Mouse (Mus musculus): ENCODE results near the gene Zfp58. TPM values are rescaled to one million over a fixed set of nuclear protein-coding genes. Genes with fewer than 3 reads are reported as not detected.

The Zfp58 gene
- polyA plus RNA-seq (2015; fragmentation: Nextera tagmentation; extraction: Ambion mirVana) = 9.8 and 10.5 TPM in 2 replicates

DNA sequence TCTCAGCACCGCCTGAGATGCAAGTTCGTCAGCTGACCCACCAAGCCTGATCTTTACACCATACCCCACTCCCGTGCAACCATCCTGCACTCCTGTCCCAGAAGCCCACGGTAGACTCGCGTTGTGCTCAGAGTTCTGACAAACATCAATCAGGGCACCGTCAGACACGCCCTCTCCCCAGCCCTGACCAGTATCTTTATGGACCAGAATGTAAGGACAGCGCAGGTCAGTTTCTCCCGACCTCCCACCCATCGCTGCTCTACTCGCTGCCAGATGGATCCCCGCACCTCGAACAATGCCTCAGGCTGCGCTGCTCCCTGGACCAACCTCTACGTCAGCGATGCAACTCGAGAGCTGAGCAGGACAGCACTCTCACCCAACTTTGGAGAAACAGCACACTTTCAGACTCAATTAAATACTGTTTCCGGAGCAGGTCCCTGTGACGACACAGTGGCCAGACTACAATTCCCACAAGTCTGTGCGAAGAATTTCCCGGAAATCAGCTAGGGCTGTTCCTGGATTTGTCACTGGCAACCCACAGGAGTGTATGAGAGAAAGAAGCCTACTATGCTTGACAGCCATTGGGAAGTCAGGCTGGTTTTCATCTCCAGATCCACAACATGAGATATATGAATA, at the start of gene Zfp58:
Gene Zfp58 (minus strand): TSS at position 472 of the 636 bp plus-strand sequence.
- Histone ChIP-seq H3K4me2 (ENCODE audit: low read length) (peak within 1 kb of the TSS; percentile 83), H3K27ac (ENCODE audit: low read depth, low read length) (0 out of 2 replicates have a peak within 1 kb of the TSS, but pooled peaks have one; percentile 23), H3K27me3 (replicated peaks; ENCODE audit: control insufficient read depth, insufficient read depth, low read length) (no peaks in the 10 kb centered on the region), H3K36me3 (ENCODE audit: control insufficient read depth, insufficient read depth, low read length) (peaks cover 2% of the 10 kb centered on the region; the same call in 1 of the 2 replicates), H3K4me1 (ENCODE audit: control insufficient read depth, insufficient read depth, low read depth, low read length) (peaks cover 8% of the 10 kb centered on the region), H3K9ac (ENCODE audit: low read depth, low read length) (peak within 1 kb of the TSS; percentile 68), H3K9me3 (ENCODE audit: control insufficient read depth, low read length) (peaks cover under 1% of the 10 kb centered on the region; the same call in 1 of the 2 replicates), H3K4me3 (ENCODE audit: low read length) (peak within 1 kb of the TSS; percentile 58)
- peak; percentile 99 for ATAC-seq
- WGBS = under 1% methylated on average over 22 of the region's 22 CpGs

DNA sequence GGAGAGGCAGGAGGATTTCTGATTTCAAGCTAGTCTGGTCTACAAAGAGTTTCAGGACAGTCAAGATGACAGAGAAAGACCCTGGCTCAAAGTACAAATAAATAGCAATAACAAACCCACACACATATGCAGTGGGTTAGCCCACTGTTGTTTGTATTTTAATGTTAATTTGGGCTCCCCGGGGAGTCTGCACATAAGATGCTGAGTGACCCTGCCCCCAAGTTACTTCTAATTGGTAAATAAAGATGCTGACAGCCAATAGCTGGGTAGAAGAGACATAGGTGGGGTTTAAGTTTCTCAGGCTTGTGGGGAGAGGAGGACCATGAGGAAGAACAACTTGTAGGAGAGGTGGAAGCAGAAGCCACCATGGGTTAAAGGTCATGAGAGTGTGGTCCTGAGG, 45.6 kb upstream of the Zfp58 start:
- Histone ChIP-seq H3K9ac (ENCODE audit: low read depth, low read length) (no peak overlapping the region), H3K4me1 (ENCODE audit: control insufficient read depth, insufficient read depth, low read depth, low read length) (no peaks in the 10 kb centered on the region; the same call in 1 of the 2 replicates)

GRCm38 (mm10) chr13:67527049-67527730, 26.8 kb upstream of the Zfp58 start:
- H3K27me3 ChIP-seq (replicated peaks; ENCODE audit: control insufficient read depth, insufficient read depth, low read length) = no peaks in the 10 kb centered on the region
- ATAC-seq = no peak
- WGBS = 80% methylated on average over 3 of the region's 3 CpGs

More for the DNA sequence above, 45.6 kb upstream of the Zfp58 start:
- Histone ChIP-seq H3K27ac (ENCODE audit: low read depth, low read length) (no peak overlapping the region), H3K9me3 (ENCODE audit: control insufficient read depth, low read length) (no peaks in the 10 kb centered on the region), H3K4me3 (ENCODE audit: low read length) (no peak overlapping the region), H3K4me2 (ENCODE audit: low read length) (no peak overlapping the region), H3K27me3 (replicated peaks; ENCODE audit: control insufficient read depth, insufficient read depth, low read length) (no peaks in the 10 kb centered on the region), H3K36me3 (ENCODE audit: control insufficient read depth, insufficient read depth, low read length) (peaks cover 30% of the 10 kb centered on the region)
- no peak for ATAC-seq
- 79% methylated on average over 1 of the region's 1 CpGs for WGBS

GRCm38 (mm10) chr13:67525753-67526410, 25.5 kb upstream of the Zfp58 start, which contains the start of the genes Gm26965 and Zfp87:
Gm26965 (minus strand) TSS chr13:67526151.
Zfp87 (minus strand) TSS chr13:67526177.
- peak; percentile 99 for ATAC-seq
- Histone ChIP-seq H3K9ac (ENCODE audit: low read depth, low read length) (peak within 1 kb of the TSS; percentile 83), H3K27me3 (replicated peaks; ENCODE audit: control insufficient read depth, insufficient read depth, low read length) (no peaks in the 10 kb centered on the region), H3K9me3 (ENCODE audit: control insufficient read depth, low read length) (no peaks in the 10 kb centered on the region), H3K36me3 (ENCODE audit: control insufficient read depth, insufficient read depth, low read length) (peaks cover under 1% of the 10 kb centered on the region; the same call in 1 of the 2 replicates), H3K4me2 (ENCODE audit: low read length) (peak within 1 kb of the TSS; percentile 85), H3K4me1 (ENCODE audit: control insufficient read depth, insufficient read depth, low read depth, low read length) (peaks cover 16% of the 10 kb centered on the region), H3K4me3 (ENCODE audit: low read length) (peak within 1 kb of the TSS; percentile 86), H3K27ac (ENCODE audit: low read depth, low read length) (peak within 1 kb of the TSS; percentile 80)
- WGBS = under 1% methylated on average over 27 of the region's 27 CpGs

More at GRCm38 (mm10) chr13:67527049-67527730, 26.8 kb upstream of the Zfp58 start:
- H3K4me3 ChIP-seq (ENCODE audit: low read length) = no peak overlapping the region
- H3K9ac ChIP-seq (ENCODE audit: low read depth, low read length) = no peak overlapping the region
- H3K4me2 ChIP-seq (ENCODE audit: low read length) = no peak overlapping the region
- peaks cover 16% of the 10 kb centered on the region for H3K4me1 ChIP-seq (ENCODE audit: control insufficient read depth, insufficient read depth, low read depth, low read length)
- H3K27ac ChIP-seq (ENCODE audit: low read depth, low read length) = no peak overlapping the region
- H3K36me3 ChIP-seq (ENCODE audit: control insufficient read depth, insufficient read depth, low read length) = no peaks in the 10 kb centered on the region
- no peaks in the 10 kb centered on the region; the same call in 1 of the 2 replicates for H3K9me3 ChIP-seq (ENCODE audit: control insufficient read depth, low read length)

- Histone ChIP-seq H3K9me3 (ENCODE audit: control insufficient read depth, low read length) (no peaks in the 10 kb centered on the region), H3K4me1 (ENCODE audit: control insufficient read depth, insufficient read depth, low read depth, low read length) (peaks cover 8% of the 10 kb centered on the region), H3K4me2 (ENCODE audit: low read length) (peak overlapping the region; percentile 83; the same call in 1 of the 2 replicates), H3K36me3 (ENCODE audit: control insufficient read depth, insufficient read depth, low read length) (no peaks in the 10 kb centered on the region), H3K9ac (ENCODE audit: low read depth, low read length) (no peak overlapping the region), H3K27me3 (replicated peaks; ENCODE audit: control insufficient read depth, insufficient read depth, low read length) (no peaks in the 10 kb centered on the region), H3K4me3 (ENCODE audit: low read length) (no peak overlapping the region), H3K27ac (ENCODE audit: low read depth, low read length) (no peak overlapping the region)
- 94% methylated on average over 1 of the region's 1 CpGs for WGBS
- ATAC-seq = no peak
These were observed 553 bp upstream of the Zfp58 start for GRCm38 (mm10) chr13:67500908-67501307.

DNA sequence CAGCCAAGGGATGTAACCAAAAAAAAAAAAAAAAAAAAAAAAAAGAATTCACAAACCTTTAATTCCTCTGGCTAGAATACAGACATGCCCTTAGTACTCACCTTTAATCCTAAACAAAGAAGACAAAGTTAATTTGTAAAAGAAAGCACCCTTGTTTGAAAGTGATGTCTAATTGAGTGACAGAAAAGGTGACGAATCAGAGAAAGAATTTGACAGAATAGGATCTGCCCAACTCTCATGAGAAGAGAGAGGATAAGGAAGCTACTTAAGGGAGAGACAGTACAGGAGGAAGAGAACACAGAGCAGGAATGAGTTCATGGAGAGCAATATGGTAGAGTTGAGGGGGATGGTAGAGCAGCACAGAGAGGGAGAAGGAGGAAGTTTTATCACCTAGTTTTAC, 4.7 kb downstream of the Zfp58 start:
- Histone ChIP-seq H3K9ac (ENCODE audit: low read depth, low read length) (no peak overlapping the region), H3K4me2 (ENCODE audit: low read length) (no peak overlapping the region), H3K4me3 (ENCODE audit: low read length) (no peak overlapping the region), H3K27ac (ENCODE audit: low read depth, low read length) (no peak overlapping the region), H3K9me3 (ENCODE audit: control insufficient read depth, low read length) (peaks cover 12% of the 10 kb centered on the region), H3K4me1 (ENCODE audit: control insufficient read depth, insufficient read depth, low read depth, low read length) (peaks cover 8% of the 10 kb centered on the region), H3K27me3 (replicated peaks; ENCODE audit: control insufficient read depth, insufficient read depth, low read length) (no peaks in the 10 kb centered on the region), H3K36me3 (ENCODE audit: control insufficient read depth, insufficient read depth, low read length) (peaks cover 40% of the 10 kb centered on the region)
- ATAC-seq = no peak
- 95% methylated on average over 1 of the region's 1 CpGs for WGBS

DNA sequence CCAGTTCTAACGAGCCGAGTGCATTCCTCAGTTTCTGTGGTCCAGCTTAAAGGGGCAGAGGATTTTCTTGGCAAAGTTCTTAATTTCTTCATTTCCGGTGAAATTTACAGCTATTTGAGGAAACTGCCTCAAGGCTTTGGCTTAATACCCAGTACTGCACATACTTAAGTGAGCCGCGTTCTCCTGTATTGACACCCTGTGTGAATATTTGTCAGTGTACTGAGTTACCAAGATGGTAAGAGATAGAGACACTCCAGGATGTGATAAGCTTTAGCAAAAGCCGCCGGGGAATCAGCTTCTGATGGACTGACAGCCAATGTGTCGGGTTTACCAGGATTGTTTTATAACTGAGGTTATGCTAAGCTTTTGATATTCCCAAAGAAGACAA, 15.9 kb downstream of the Zfp58 start:
- peak overlapping the region; percentile 73 for H3K9ac ChIP-seq (ENCODE audit: low read depth, low read length)
- H3K27me3 ChIP-seq (replicated peaks; ENCODE audit: control insufficient read depth, insufficient read depth, low read length) = no peaks in the 10 kb centered on the region
- WGBS = 40% methylated on average over 8 of the region's 8 CpGs
- H3K36me3 ChIP-seq (ENCODE audit: control insufficient read depth, insufficient read depth, low read length) = peaks cover 14% of the 10 kb centered on the region
- ATAC-seq = peak; percentile 70
- H3K4me2 ChIP-seq (ENCODE audit: low read length) = peak overlapping the region; percentile 85
- peaks cover 6% of the 10 kb centered on the region for H3K4me1 ChIP-seq (ENCODE audit: control insufficient read depth, insufficient read depth, low read depth, low read length)
- H3K9me3 ChIP-seq (ENCODE audit: control insufficient read depth, low read length) = no peaks in the 10 kb centered on the region; the same call in 1 of the 2 replicates
- no peak overlapping the region; the same call in 1 of the 2 replicates for H3K27ac ChIP-seq (ENCODE audit: low read depth, low read length)
- peak overlapping the region; percentile 70 for H3K4me3 ChIP-seq (ENCODE audit: low read length)

DNA sequence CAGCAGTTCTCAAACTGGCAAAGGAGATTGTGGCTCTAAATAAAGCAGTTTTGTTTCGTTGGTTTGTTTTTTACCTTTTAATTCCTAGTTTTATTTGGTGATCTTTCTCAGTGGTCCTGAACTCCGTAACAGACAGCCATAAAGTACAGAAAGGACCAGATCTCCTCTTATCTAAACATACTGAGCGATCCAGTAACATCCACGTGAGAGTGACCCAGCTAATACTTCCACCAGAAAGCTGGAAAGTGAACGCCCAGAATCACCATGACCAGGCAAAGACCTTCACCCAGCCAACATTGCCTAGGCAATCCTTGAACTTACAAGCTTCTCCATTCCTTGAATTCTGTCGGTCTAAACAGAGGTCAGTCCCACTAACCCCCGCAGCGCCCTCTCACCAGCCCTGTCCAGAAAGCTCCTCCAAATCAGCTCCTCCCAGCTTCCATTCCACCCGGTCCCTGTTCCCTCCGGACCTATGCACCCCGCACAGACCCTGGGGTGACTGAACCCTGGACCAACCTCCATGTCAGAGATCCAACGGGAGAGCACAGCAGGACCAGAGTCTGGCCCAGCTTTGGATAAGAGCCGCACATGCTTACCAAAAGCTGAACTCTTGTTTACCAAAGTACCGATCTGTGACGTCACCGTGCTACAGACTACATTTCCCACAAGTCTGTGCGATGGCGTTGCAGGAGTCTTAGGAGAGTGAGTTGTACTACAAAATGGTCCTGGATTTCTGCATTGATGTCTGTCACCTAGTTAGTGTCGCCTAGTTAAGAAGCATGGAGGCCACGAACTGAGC, 16.5 kb downstream of the Zfp58 start, which contains the start of gene Zfp874b:
Gene Zfp874b (minus strand): TSS at position 634 of the 799 bp plus-strand sequence.
- WGBS = 5% methylated on average over 20 of the region's 20 CpGs
- ATAC-seq = peak; percentile 96
- Histone ChIP-seq H3K9ac (ENCODE audit: low read depth, low read length) (peak within 1 kb of the TSS; percentile 73), H3K36me3 (ENCODE audit: control insufficient read depth, insufficient read depth, low read length) (peaks cover 10% of the 10 kb centered on the region), H3K4me2 (ENCODE audit: low read length) (peak within 1 kb of the TSS; percentile 85), H3K27ac (ENCODE audit: low read depth, low read length) (peak within 1 kb of the TSS; percentile 34; the same call in 1 of the 2 replicates), H3K4me3 (ENCODE audit: low read length) (peak within 1 kb of the TSS; percentile 70), H3K4me1 (ENCODE audit: control insufficient read depth, insufficient read depth, low read depth, low read length) (peaks cover 6% of the 10 kb centered on the region), H3K27me3 (replicated peaks; ENCODE audit: control insufficient read depth, insufficient read depth, low read length) (no peaks in the 10 kb centered on the region), H3K9me3 (ENCODE audit: control insufficient read depth, low read length) (no peaks in the 10 kb centered on the region)

Measured in hindbrain, embryonic 16.5 days (tissue).